Mouse (Mus musculus): ENCODE measurements around the gene Tpr. TPM values are rescaled to one million over a fixed set of nuclear protein-coding genes. Genes with fewer than 3 reads are reported as not detected.

Gene Tpr
- polyA plus RNA-seq, 1 experiment from 2014 or later, result 189 TPM

DNA sequence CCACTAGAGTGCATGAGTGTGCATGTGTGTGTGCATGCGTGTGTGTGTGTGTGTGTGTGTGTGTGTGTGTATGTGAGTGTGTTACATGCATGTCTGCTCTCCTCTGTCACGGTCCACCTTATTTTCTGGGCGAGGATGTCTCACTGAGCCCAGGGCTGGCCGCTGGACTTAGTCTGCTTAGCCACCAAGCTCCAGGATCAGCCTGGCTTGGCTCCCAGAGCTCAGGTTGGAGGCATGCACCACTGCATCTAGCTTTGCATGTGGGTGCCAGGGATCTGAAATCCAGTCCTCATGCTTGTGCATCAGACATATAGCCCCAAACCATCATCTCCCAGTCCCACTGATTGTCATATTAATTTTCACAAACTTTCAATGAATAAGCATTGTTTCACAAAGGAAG is 71.1 kb downstream of the Tpr start:
- Histone ChIP-seq H3K9ac (replicated peaks) (no peak overlapping the region), H3K4me3 (no peak overlapping the region), H3K9me3 (no peaks in the 10 kb centered on the region), H3K27ac (replicated peaks) (no peak overlapping the region), H3K27me3 (no peaks in the 10 kb centered on the region), H3K4me2 (replicated peaks) (no peak overlapping the region), H3K4me1 (no peaks in the 10 kb centered on the region), H3K36me3 (no peaks in the 10 kb centered on the region)
- ATAC-seq (ENCODE audit: low FRiP score, low read depth), result no peak
- 80% methylated on average over 4 of the region's 4 CpGs for WGBS

DNA sequence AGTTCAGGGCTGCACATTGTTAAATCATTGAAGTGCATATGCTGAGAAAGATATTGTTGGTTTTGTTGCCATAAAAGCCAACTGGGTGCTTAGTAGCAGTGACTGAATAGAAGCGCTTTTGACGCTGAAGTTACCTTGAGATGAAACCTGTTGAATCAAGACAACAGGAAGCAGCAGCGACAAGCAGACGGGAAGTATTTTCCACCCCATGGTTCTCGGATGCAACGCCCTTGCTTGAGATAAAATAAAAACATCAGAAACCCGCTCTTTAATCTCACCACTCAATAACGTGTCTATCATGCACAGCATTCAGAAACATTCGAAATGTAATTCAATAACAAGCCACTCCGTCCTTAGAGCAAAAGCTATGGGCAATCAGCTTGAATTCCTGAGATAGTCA is 72.7 kb downstream of the Tpr start:
- Histone ChIP-seq H3K4me3 (no peak overlapping the region), H3K27ac (replicated peaks) (no peak overlapping the region), H3K4me2 (replicated peaks) (no peak overlapping the region), H3K9me3 (no peaks in the 10 kb centered on the region), H3K9ac (replicated peaks) (no peak overlapping the region), H3K36me3 (no peaks in the 10 kb centered on the region), H3K4me1 (no peaks in the 10 kb centered on the region), H3K27me3 (no peaks in the 10 kb centered on the region)
- 90% methylated on average over 10 of the region's 10 CpGs for WGBS
- no peak for ATAC-seq (ENCODE audit: low FRiP score, low read depth)

DNA sequence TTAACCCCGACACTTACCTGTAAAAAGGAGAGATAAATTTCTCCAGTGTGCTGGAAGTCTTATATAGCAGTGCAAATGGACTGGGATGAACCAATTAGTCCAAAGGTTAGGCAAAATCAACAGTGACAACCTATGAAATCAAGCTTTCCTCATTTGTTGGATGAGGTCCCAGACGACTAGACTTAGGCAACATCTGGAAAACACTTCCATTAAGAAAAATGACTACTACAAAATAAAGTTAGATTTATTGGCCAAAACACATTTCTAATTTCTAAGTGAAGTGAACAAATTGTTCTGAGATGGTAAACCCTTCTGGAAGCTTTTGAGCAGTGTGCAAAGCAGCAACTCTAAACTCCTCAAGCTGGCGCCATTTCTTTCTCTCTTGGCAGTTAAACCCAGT is 73.5 kb downstream of the Tpr start, which contains the start of gene Prg4:
TSS of gene Prg4 (minus strand) at position 34 of the 400 bp plus-strand sequence.
- no peaks in the 10 kb centered on the region for H3K9me3 ChIP-seq
- H3K36me3 ChIP-seq, result no peaks in the 10 kb centered on the region
- H3K4me3 ChIP-seq, result no peak within 1 kb of the TSS
- no peak within 1 kb of the TSS for H3K4me2 ChIP-seq (replicated peaks)
- no peak for ATAC-seq (ENCODE audit: low FRiP score, low read depth)
- H3K27me3 ChIP-seq, result no peaks in the 10 kb centered on the region
- H3K9ac ChIP-seq (replicated peaks), result no peak within 1 kb of the TSS
- H3K27ac ChIP-seq (replicated peaks), result no peak within 1 kb of the TSS
- WGBS, result 93% methylated on average over 3 of the region's 3 CpGs
- H3K4me1 ChIP-seq, result no peaks in the 10 kb centered on the region

DNA sequence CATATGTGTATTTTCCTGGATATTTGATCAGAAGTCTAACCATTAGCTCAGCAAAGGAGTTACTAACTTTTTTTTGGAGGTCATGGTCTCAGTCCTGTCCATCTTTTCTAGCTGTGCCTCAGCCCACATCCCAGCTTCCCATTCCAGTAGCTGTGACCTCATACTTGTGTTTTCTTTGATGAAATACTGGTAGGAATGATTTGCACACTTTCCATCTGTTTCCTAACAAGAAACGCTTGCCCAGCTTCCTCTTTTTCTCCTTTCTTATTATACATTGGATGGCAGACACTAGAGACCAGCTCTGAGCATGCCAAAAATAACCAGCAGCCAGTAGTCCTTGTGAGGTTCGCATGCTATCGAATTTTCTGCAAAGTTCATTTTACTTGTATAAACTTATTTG is 77.4 kb downstream of the Tpr start:
- Histone ChIP-seq H3K9me3 (no peaks in the 10 kb centered on the region), H3K27me3 (no peaks in the 10 kb centered on the region), H3K4me1 (no peaks in the 10 kb centered on the region), H3K4me3 (no peak overlapping the region), H3K36me3 (no peaks in the 10 kb centered on the region), H3K27ac (replicated peaks) (no peak overlapping the region), H3K4me2 (replicated peaks) (no peak overlapping the region), H3K9ac (replicated peaks) (no peak overlapping the region)
- no peak for ATAC-seq (ENCODE audit: low FRiP score, low read depth)
- WGBS, result 93% methylated on average over 3 of the region's 3 CpGs

DNA sequence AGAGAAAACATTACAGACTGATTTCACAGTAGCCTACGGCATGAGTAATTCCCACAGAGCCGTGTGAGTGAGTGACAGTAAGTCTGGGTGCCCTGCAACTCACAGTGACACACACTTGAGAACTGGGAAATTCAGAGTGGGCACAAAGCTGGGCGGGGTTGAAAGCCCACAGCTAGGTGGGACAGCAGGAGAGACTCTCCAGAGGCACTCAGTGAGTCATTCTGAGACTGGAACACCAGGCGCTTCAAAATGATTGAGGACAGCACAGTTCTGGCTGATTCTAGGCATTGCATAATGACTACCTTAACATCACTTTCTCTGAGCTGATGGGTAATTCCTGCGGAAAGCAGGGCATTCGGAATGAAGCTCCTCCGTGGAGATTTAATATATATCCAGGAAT is 79.9 kb downstream of the Tpr start:
- no peak overlapping the region for H3K4me2 ChIP-seq (replicated peaks)
- H3K27me3 ChIP-seq, result no peaks in the 10 kb centered on the region
- no peak overlapping the region for H3K9ac ChIP-seq (replicated peaks)
- H3K27ac ChIP-seq (replicated peaks), result no peak overlapping the region
- 90% methylated on average over 7 of the region's 7 CpGs for WGBS
- no peak for ATAC-seq (ENCODE audit: low FRiP score, low read depth)
- no peaks in the 10 kb centered on the region for H3K4me1 ChIP-seq
- H3K36me3 ChIP-seq, result no peaks in the 10 kb centered on the region
- no peaks in the 10 kb centered on the region for H3K9me3 ChIP-seq
- H3K4me3 ChIP-seq, result no peak overlapping the region

DNA sequence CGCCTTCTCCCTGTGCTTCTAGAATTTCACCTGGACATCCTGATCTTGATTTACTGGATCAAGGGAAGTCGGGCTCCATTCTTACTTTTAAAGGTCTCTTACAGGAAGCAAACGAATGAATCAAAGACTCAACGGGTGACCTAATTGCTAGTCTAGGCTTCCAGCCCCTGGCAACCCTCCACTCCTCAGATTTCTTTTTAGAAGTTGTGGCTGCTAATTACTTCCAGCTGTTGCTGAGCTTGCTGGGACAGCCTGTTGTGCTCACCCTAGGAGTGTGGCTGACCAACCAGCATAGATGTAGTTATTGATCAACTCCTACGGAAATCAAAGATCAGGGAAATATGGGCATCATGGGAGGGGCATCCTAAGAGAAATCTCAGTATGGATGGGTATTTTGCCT is 88.0 kb downstream of the Tpr start:
- Histone ChIP-seq H3K9me3 (no peaks in the 10 kb centered on the region), H3K36me3 (no peaks in the 10 kb centered on the region), H3K4me2 (replicated peaks) (no peak overlapping the region), H3K9ac (replicated peaks) (no peak overlapping the region), H3K27me3 (no peaks in the 10 kb centered on the region), H3K4me3 (no peak overlapping the region), H3K27ac (replicated peaks) (no peak overlapping the region), H3K4me1 (no peaks in the 10 kb centered on the region)
- ATAC-seq (ENCODE audit: low FRiP score, low read depth), result no peak
- 80% methylated on average over 5 of the region's 5 CpGs for WGBS

DNA sequence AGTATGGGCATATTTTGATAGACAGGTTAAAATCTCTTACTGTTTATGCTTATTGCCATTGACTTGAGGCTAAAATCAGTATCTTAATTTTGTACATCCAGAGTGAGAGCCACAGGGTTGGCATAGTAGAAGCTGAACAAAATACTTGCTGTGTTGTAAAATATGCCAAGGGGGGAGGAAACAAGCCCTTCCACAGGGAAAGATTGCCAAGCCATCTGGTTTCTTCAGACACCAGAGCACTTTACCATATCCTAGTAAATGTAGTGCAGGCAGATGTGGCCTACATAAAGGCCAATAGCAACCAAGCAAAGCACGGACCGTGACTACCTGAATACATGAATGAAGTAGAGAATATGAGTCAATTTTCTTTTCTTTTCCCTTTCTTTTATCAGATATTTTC is 96.5 kb downstream of the Tpr start:
- Histone ChIP-seq H3K36me3 (no peaks in the 10 kb centered on the region), H3K27me3 (no peaks in the 10 kb centered on the region), H3K4me2 (replicated peaks) (no peak overlapping the region), H3K9me3 (no peaks in the 10 kb centered on the region), H3K4me1 (no peaks in the 10 kb centered on the region), H3K9ac (replicated peaks) (no peak overlapping the region), H3K4me3 (no peak overlapping the region), H3K27ac (replicated peaks) (no peak overlapping the region)
- WGBS, result 94% methylated on average over 2 of the region's 2 CpGs
- ATAC-seq (ENCODE audit: low FRiP score, low read depth), result no peak

DNA sequence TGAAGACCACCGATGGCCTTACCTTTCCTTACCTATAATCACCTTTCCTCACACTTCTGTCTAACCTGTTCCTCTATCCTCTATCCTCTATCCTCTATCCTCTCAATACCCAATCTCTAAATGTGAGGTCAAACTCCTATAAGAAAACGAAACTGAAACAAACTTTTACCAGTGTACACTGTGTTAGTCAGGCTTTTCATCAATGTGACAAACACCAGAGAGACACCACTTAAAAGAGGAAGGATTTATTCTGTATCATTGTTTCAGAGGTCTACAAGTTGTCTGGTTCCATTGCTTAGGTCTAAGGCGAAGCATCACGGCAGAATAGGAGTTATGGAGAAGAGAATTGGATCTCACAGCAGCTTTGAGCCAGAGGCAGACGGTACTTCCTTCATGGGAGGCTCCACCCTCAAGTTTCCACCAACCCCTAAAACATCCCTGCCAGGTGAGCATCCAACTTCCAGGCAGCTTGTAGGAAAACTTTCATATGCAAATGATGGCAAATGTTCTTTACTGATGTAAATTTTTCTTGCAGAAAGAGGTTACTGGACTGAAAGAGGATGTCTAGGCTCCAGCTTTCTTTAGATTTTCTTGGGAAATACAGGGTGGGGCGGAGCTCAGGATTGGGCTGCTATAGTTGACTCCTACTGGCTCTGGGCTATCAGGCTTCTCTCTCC is 104.1 kb downstream of the Tpr start:
- ATAC-seq (ENCODE audit: low FRiP score, low read depth), result no peak
- no peaks in the 10 kb centered on the region for H3K36me3 ChIP-seq
- peaks cover 8% of the 10 kb centered on the region; the same call in 1 of the 2 replicates for H3K9me3 ChIP-seq
- WGBS, result 82% methylated on average over 6 of the region's 6 CpGs
- H3K27ac ChIP-seq (replicated peaks), result no peak overlapping the region
- H3K4me1 ChIP-seq, result no peaks in the 10 kb centered on the region
- H3K9ac ChIP-seq (replicated peaks), result no peak overlapping the region
- no peaks in the 10 kb centered on the region for H3K27me3 ChIP-seq
- H3K4me2 ChIP-seq (replicated peaks), result no peak overlapping the region
- H3K4me3 ChIP-seq, result no peak overlapping the region

DNA sequence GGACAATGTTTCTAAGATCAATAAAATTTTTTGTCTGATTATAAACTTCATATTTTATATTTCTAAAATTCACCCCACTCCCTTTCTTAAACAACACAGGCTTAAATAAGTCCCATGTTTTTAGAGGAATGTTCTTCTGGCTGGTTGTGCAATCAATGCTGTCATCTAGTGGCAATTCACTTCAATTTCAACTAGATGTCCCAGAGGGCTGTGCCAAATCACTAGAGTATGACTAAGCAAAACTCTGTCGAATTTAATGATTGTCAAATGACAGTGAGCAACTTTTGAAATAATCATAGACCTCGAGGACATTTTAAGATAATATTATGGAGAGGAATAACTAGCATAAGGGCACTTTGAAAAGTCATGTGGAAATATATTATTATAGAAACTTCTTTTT is 105.1 kb downstream of the Tpr start:
- no peak for ATAC-seq (ENCODE audit: low FRiP score, low read depth)
- H3K4me1 ChIP-seq, result no peaks in the 10 kb centered on the region
- no peaks in the 10 kb centered on the region for H3K27me3 ChIP-seq
- no peak overlapping the region for H3K4me3 ChIP-seq
- no peak overlapping the region for H3K27ac ChIP-seq (replicated peaks)
- H3K4me2 ChIP-seq (replicated peaks), result no peak overlapping the region
- WGBS, result 74% methylated on average over 2 of the region's 2 CpGs
- peaks cover 8% of the 10 kb centered on the region; the same call in 1 of the 2 replicates for H3K9me3 ChIP-seq
- H3K36me3 ChIP-seq, result no peaks in the 10 kb centered on the region
- H3K9ac ChIP-seq (replicated peaks), result no peak overlapping the region

DNA sequence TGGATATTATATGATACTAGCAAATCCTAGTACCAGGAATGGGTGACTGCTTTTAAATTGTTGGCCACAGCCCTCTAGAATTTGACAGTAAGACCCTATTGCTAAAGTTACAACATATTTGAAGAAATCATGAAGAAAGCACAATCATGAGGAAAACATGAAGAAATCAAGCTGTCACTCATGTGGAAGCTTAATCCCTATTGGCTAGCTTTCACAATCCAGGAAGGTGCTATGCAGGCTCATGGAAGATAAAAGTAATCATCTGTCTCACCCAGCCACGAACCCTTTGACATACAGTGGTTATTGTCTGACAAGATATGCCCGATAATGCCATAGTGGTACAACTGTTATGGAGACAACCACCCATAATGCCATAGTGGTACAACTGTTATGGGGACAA is 105.5 kb downstream of the Tpr start:
- 87% methylated on average over 2 of the region's 2 CpGs for WGBS
- Histone ChIP-seq H3K4me2 (replicated peaks) (no peak overlapping the region), H3K27ac (replicated peaks) (no peak overlapping the region), H3K27me3 (no peaks in the 10 kb centered on the region), H3K4me1 (no peaks in the 10 kb centered on the region), H3K9ac (replicated peaks) (no peak overlapping the region), H3K9me3 (peaks cover 8% of the 10 kb centered on the region; the same call in 1 of the 2 replicates), H3K4me3 (no peak overlapping the region), H3K36me3 (no peaks in the 10 kb centered on the region)
- no peak for ATAC-seq (ENCODE audit: low FRiP score, low read depth)

Other genes starting within 250 kb of the Tpr start
- gene Pdc, start 73.4 kb upstream of the Tpr start, polyA plus RNA-seq (2016; fragmentation: Nextera tagmentation; extraction: Ambion mirVana), result 0.25 TPM in 1 of 2 replicates, not detected in the other
- 37.6 and 39.2 TPM in 2 replicates for gene Odr4, start 242 bp downstream of the Tpr start, polyA plus RNA-seq (2016; fragmentation: Nextera tagmentation; extraction: Ambion mirVana)
- 0.45 and 0.69 TPM in 2 replicates for gene Prg4, start 73.3 kb downstream of the Tpr start, polyA plus RNA-seq (2016; fragmentation: Nextera tagmentation; extraction: Ambion mirVana)